Mouse (Mus musculus) spleen, adult 2 months (tissue): ENCODE measurements at regions not wholly inside any gene's neighbourhood (a gene's known extent, or its start where the extent isn't known, plus 50 kb on each side); places are given as distances from the start of the nearest gene placed in this dataset.

Source experiments
- CTCF ChIP-seq: fragments of 200-500 bp; IDR thresholded peaks from 2 replicates; pipeline ENCODE4 v1.5.1; 2011; ENCODE audit warnings: mild to moderate bottlenecking, inconsistent platforms; ENCODE audit not compliant: insufficient read depth, insufficient read length, insufficient replicate concordance; ENCODE audit errors: extremely low read depth
- POLR2A ChIP-seq: fragments of 200-500 bp; IDR thresholded peaks from 2 replicates; pipeline ENCODE4 v1.6.1; 2011; ENCODE audit warnings: low read depth, low read length, inconsistent platforms

DNA sequence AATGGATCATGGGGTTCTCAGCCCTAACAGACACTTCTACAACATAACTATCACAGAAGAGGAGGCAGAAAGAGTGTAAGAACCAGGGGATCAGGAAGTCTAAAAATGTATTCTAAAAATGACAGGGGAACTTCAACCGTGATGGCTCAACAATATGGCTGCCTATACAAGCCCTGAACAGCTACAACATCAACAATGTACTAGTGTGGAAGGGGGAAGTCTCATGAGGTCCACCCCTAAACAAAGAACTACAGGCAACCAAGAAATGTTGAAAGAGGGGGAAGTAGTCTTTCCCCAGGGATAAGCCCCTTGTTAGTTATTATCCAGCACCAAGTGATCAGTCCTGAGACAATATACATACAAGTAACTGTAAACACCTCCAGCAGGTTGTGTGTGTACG is 157.0 kb downstream of the Clic5 start:
- TF ChIP-seq CTCF (no peak), POLR2A (no peak)
